Comparison of ENCODE assay signal across 8 mouse cellular contexts in the genomic region with DNA sequence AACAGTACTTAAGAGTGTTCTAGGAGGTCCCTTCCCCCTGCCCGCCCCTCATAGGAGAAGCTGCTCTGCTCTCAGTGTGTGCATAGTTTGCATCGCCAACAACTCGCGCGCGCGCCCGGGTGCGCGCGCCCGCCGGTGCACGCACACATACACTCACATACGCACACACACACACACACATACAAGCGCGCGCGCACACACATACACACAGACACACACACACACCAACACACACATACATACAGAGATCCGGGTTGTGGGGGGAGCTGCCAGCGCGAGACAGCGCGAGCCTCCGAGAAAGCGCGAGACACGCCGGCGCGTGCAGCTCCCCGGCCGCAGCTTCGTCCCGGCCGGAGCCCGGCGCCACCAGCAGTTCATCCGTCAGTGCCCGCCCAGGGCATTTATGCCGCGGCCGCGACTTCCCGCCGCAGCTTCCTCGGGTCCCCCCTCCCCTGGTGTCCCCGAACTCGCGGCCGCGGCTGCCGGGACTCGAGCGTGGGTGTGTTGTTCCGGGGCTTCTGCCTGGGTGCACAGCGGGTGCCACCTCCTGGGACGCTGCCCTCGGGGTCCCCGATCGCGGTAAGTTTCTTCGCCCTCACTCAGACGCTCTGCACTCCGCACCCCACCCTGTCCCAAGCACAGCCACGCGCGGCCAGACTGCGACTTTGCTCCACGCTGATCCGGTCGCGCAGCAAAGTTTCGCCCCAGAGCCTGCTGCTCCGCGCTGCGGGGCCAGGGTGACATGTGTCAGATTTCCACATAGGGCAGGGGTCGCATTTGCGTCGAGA. TPM values are rescaled to one million over a fixed set of nuclear protein-coding genes. Genes with fewer than 3 reads are reported as not detected.
DNase-seq lines count a peak whose midpoint lies in the region; ATAC-seq and TF ChIP-seq lines count a peak whose summit lies in the region.

A gene (plus strand): TSS at position 167 of the 788 bp plus-strand sequence.

- no peaks in the 10 kb centered on the region for H3K9me3 ChIP-seq in intestine, embryonic 16.5 days (ENCODE audit: control insufficient read depth, low read length)
- H3K9me3 ChIP-seq in liver, postnatal 0 days (ENCODE audit: low read length) = no peaks in the 10 kb centered on the region

- H3K4me3 ChIP-seq in intestine, embryonic 16.5 days (ENCODE audit: low read length) = peak within 1 kb of the TSS; percentile 71
- peak within 1 kb of the TSS; percentile 53 for H3K4me3 ChIP-seq in liver, postnatal 0 days (ENCODE audit: low read depth, low read length)
- peak within 1 kb of the TSS; percentile 50 for H3K4me3 ChIP-seq in olfactory bulb, adult 2 months (ENCODE audit: insufficient read depth, low read depth, low read length)

- under 1% methylated on average over 79 of the region's 80 CpGs for WGBS in intestine, embryonic 16.5 days
- WGBS in liver, postnatal 0 days (ENCODE audit: insufficient replicate concordance) = under 1% methylated on average over 80 of the region's 80 CpGs
- under 1% methylated on average over 80 of the region's 80 CpGs for whole genome bisulfite sequencing in olfactory bulb, adult 2 months

- H3K9ac ChIP-seq in intestine, embryonic 16.5 days (ENCODE audit: low read depth, low read length) = peak within 1 kb of the TSS; percentile 79
- peak within 1 kb of the TSS; percentile 30; the same call in 1 of the 2 replicates for H3K9ac ChIP-seq in liver, postnatal 0 days (replicated peaks)

- no peak for TF ChIP-seq EP300 in liver, postnatal 0 days (IDR thresholded peaks at IDR 0.05; ENCODE audit: low read depth)

- TF ChIP-seq CTCF in liver, postnatal 0 days (IDR thresholded peaks at IDR 0.05; ENCODE audit: low read depth) = no peak
- no peak for TF ChIP-seq CTCF in olfactory bulb, adult 2 months (IDR thresholded peaks at IDR 0.05; ENCODE audit: insufficient read depth, low read depth, low read length)

- 0 out of 2 replicates have a peak, but pooled peaks cover 8% of the 10 kb centered on the region for H3K27me3 ChIP-seq in intestine, embryonic 16.5 days (replicated peaks; ENCODE audit: control insufficient read depth, insufficient read depth, low read length)
- H3K27me3 ChIP-seq in liver, postnatal 0 days (ENCODE audit: insufficient read depth, low read length) = peaks cover 49% of the 10 kb centered on the region

- peak; percentile 73 for ATAC-seq in intestine, embryonic 16.5 days
- peak; percentile 73 for ATAC-seq in liver, postnatal 0 days

- no peak for TF ChIP-seq POLR2A in olfactory bulb, adult 2 months (IDR thresholded peaks at IDR 0.05; ENCODE audit: insufficient read depth, low read depth, low read length)

- H3K4me1 ChIP-seq in intestine, embryonic 16.5 days (ENCODE audit: control insufficient read depth, insufficient read depth, low read length) = peaks cover 16% of the 10 kb centered on the region
- 0 out of 2 replicates have a peak, but pooled peaks cover 3% of the 10 kb centered on the region for H3K4me1 ChIP-seq in liver, postnatal 0 days (ENCODE audit: insufficient read depth)
- H3K4me1 ChIP-seq in olfactory bulb, adult 2 months (ENCODE audit: control insufficient read depth, insufficient read depth, low read length) = peaks cover 20% of the 10 kb centered on the region

- H3K36me3 ChIP-seq in intestine, embryonic 16.5 days (ENCODE audit: control insufficient read depth, insufficient read depth, low read length) = no peaks in the 10 kb centered on the region
- H3K36me3 ChIP-seq in liver, postnatal 0 days (replicated peaks; ENCODE audit: insufficient read depth, low read length) = no peaks in the 10 kb centered on the region

- peak; percentile 9 to 13 for DNase-seq in thymus, postnatal 36 days
- DNase-seq in thymus, postnatal 10 days (ENCODE audit: low spot score in 2 of 2) = no peak
- DNase-seq in embryo, embryonic 11.5 days (ENCODE audit: low read depth, low spot score) = peak; percentile 58
- peak; percentile 33 to 55 for DNase-seq in heart, adult 18-20 months
- DNase-seq in liver, postnatal 0 days = peak; percentile 59
- DNase-seq in spleen, postnatal 4 days (ENCODE audit: low spot score in 2 of 2) = no peak

- H3K27ac ChIP-seq in intestine, embryonic 16.5 days (ENCODE audit: low read length) = peak within 1 kb of the TSS; percentile 82
- H3K27ac ChIP-seq in liver, postnatal 0 days (ENCODE audit: low read depth) = no peak within 1 kb of the TSS
- H3K27ac ChIP-seq in olfactory bulb, adult 2 months (ENCODE audit: insufficient read depth, low read depth, low read length) = no peak within 1 kb of the TSS

- peak within 1 kb of the TSS; percentile 95 for H3K4me2 ChIP-seq in intestine, embryonic 16.5 days (ENCODE audit: low read depth, low read length)
- peak within 1 kb of the TSS; percentile 78 for H3K4me2 ChIP-seq in liver, postnatal 0 days (ENCODE audit: low read depth, low read length)

RNA-seq across cellular contexts. Expression of the gene that starts here (rescaled TPM):
- 1 to 10 TPM; 1.3 to 2.3 TPM for total RNA-seq in heart, adult 18-20 months (2021)
- polyA plus RNA-seq in intestine, embryonic 16.5 days (2015; fragmentation: Nextera tagmentation; extraction: Ambion mirVana) = 12.5 and 13.0 TPM in 2 replicates
- 0.98 and 1.6 TPM in 2 replicates for polyA plus RNA-seq in liver, postnatal 0 days (2015; fragmentation: Nextera tagmentation; extraction: Ambion mirVana)
- polyA plus RNA-seq in olfactory bulb, adult 2 months (2012; ENCODE audit: insufficient read depth, insufficient read length, low replicate concordance, missing spikeins) = not detected in 2 replicates

Comparison
In these comparisons a context has a peak if more than half of its experiments do, and no peak if none do; other contexts are left out.
1. DNase-seq: peak in thymus, postnatal 36 days (2 of 2), embryo, embryonic 11.5 days (single experiment), heart, adult 18-20 months (2 of 2) and liver, postnatal 0 days (single experiment); none in thymus, postnatal 10 days (0 of 2) and spleen, postnatal 4 days (0 of 2).
2. Peak in every context shown above with its lines, with median percentiles within 50 percentile points of each other: H3K4me3 ChIP-seq.